Mouse (Mus musculus) left cerebral cortex, postnatal 25 days (tissue): ENCODE data around the gene Ciao1. TPM values are rescaled to one million over a fixed set of nuclear protein-coding genes. Genes with fewer than 3 reads are reported as not detected.
"Not testable (repeated sequence)": the region's sequence is repeated elsewhere in the genome, so short reads cannot be mapped to it uniquely, and the experiment has no call there.

ENCODE experiments used
- DNase-seq, 2 experiments: peaks; one replicate each; pipeline ENCODE4 v3.0.0; 2022; ENCODE audit warnings: low spot score in 2 of 2, mixed read lengths in 1 of 2
- intact Hi-C: fragments of 180-260 bp; cut with DNase I; formaldehyde crosslinking; loops from one replicate; pipeline ENCODE4 v1.15.1; 2025
- total RNA-seq, 2 experiments: library from RNA; stranded (reverse); gene quantifications; 2 replicates each; pipeline ENCODE4 v1.2.3; 2021

Gene Ciao1
- total RNA-seq, 2 experiments from 2014 or later, result 78.5 to 90.5 TPM

- DNase-seq, result no peak
- intact Hi-C loops, result no loop called here
These were observed 3.8 kb upstream of the Ciao1 start for GRCm38 (mm10) chr2:127251457-127251856.

- intact Hi-C loops, result no loop called here
- DNase-seq, result no peak
These were observed 2.8 kb upstream of the Ciao1 start for GRCm38 (mm10) chr2:127250291-127251008.

GRCm38 (mm10) chr2:127248334-127249004 lies 853 bp upstream of the Ciao1 start:
- peak; percentile 32 to 36 for DNase-seq
- intact Hi-C loops, result loop anchor here (1.0 kb wide), 1 partner anchor 22 kb away; the partner anchor contains the start of gene Stard7

- no peak for DNase-seq
- intact Hi-C loops, result no loop called here
These were observed 7.6 kb downstream of the Ciao1 start for GRCm38 (mm10) chr2:127240065-127240464.

GRCm38 (mm10) chr2:127237897-127238610 lies 9.6 kb downstream of the Ciao1 start:
- intact Hi-C loops, result loop anchor here (2.0 to 10.0 kb wide), 4 partner anchors 21 to 1387 kb away; no protein-coding TSS in a partner anchor
- no peak for DNase-seq

GRCm38 (mm10) chr2:127225261-127225660 lies 22.4 kb downstream of the Ciao1 start:
- intact Hi-C loops, result loop anchor here (10.0 kb wide), 1 partner anchor 470 kb away; no protein-coding TSS in a partner anchor
- DNase-seq, result no peak

- DNase-seq, result no peak
- intact Hi-C loops, result loop anchor here (2.0 to 10.0 kb wide), 2 partner anchors 19 to 203 kb away; no protein-coding TSS in a partner anchor
These were observed 29.9 kb downstream of the Ciao1 start for GRCm38 (mm10) chr2:127217746-127218145.

GRCm38 (mm10) chr2:127210701-127211100 lies 36.9 kb downstream of the Ciao1 start:
- intact Hi-C loops, result loop anchor here (10.0 kb wide), 1 partner anchor 196 kb away; no protein-coding TSS in a partner anchor
- DNase-seq, result no peak

- intact Hi-C loops, result loop anchor here (1.0 kb wide), 1 partner anchor 26 kb away; no protein-coding TSS in a partner anchor
- DNase-seq, result no peak
These were observed 39.2 kb downstream of the Ciao1 start for GRCm38 (mm10) chr2:127208452-127208769.

GRCm38 (mm10) chr2:127207547-127208451 lies 39.8 kb downstream of the Ciao1 start, which contains the start of the genes 1810024B03Rik and Snrnp200:
Gene 1810024B03Rik (minus strand): TSS chr2:127208280.
Gene Snrnp200 (plus strand): TSS chr2:127208386.
- intact Hi-C loops, result loop anchor here (1.0 kb wide), 1 partner anchor 25 kb away; no protein-coding TSS in a partner anchor
- DNase-seq, result peak; percentile 94 to 98

- intact Hi-C loops, result no loop called here
- DNase-seq, result no peak
These were observed 40.7 kb downstream of the Ciao1 start for GRCm38 (mm10) chr2:127206916-127207315.

- intact Hi-C loops, result loop anchor here (1.0 kb wide), 1 partner anchor 40 kb away; no protein-coding TSS in a partner anchor
- DNase-seq, result not testable (repeated sequence)
These were observed 41.7 kb downstream of the Ciao1 start for GRCm38 (mm10) chr2:127205936-127206335.

GRCm38 (mm10) chr2:127204932-127205331 lies 42.7 kb downstream of the Ciao1 start:
- DNase-seq, result peak; percentile 60 to 63
- intact Hi-C loops, result loop anchor here (1.0 kb wide), 1 partner anchor 39 kb away; no protein-coding TSS in a partner anchor

Other genes with a start within 250 kb of the Ciao1 start
- 10 to 100 TPM in 1 of 2 experiments, 1 to 10 TPM in 1; 9.8 to 12.0 TPM for gene Ap4e1, start 239.1 kb downstream of the Ciao1 start, total RNA-seq
- gene Blvra, start 177.2 kb downstream of the Ciao1 start, total RNA-seq, result 10 to 100 TPM; 22.5 to 29.7 TPM
- 1 to 10 TPM; 1.8 to 2.8 TPM for gene Ncaph, start 113.9 kb downstream of the Ciao1 start, total RNA-seq
- gene Itpripl1, start 104.4 kb downstream of the Ciao1 start, total RNA-seq, result 1 to 10 TPM; 2.9 TPM
- under 1 TPM; 0.53 to 0.87 TPM for gene 1810024B03Rik, start 39.5 kb downstream of the Ciao1 start, total RNA-seq
- gene Snrnp200, start 39.4 kb downstream of the Ciao1 start, total RNA-seq, result 10 to 100 TPM; 76.7 to 78.3 TPM
- 10 to 100 TPM; 83.9 to 85.8 TPM for gene Tmem127, start 92 bp upstream of the Ciao1 start, total RNA-seq
- gene Stard7, start 22.4 kb upstream of the Ciao1 start, total RNA-seq, result 100 to 1,000 TPM; 108 to 119 TPM
- gene Dusp2, start 88.3 kb upstream of the Ciao1 start, total RNA-seq, result 1 to 10 TPM; 2.3 to 2.8 TPM
- gene Astl, start 90.8 kb upstream of the Ciao1 start, total RNA-seq, result not detected
- gene Adra2b, start 115.4 kb upstream of the Ciao1 start, total RNA-seq, result 1 to 10 TPM in 1 of 2 experiments, under 1 TPM in 1; 0.39 to 1.1 TPM
- gene Gpat2, start 177.4 kb upstream of the Ciao1 start, total RNA-seq, result under 1 TPM in 1 of 2 experiments, not detected in 1; 0.48 TPM
- 10 to 100 TPM; 18.1 TPM for gene Fahd2a, start 196.7 kb upstream of the Ciao1 start, total RNA-seq